In the genomic region with DNA sequence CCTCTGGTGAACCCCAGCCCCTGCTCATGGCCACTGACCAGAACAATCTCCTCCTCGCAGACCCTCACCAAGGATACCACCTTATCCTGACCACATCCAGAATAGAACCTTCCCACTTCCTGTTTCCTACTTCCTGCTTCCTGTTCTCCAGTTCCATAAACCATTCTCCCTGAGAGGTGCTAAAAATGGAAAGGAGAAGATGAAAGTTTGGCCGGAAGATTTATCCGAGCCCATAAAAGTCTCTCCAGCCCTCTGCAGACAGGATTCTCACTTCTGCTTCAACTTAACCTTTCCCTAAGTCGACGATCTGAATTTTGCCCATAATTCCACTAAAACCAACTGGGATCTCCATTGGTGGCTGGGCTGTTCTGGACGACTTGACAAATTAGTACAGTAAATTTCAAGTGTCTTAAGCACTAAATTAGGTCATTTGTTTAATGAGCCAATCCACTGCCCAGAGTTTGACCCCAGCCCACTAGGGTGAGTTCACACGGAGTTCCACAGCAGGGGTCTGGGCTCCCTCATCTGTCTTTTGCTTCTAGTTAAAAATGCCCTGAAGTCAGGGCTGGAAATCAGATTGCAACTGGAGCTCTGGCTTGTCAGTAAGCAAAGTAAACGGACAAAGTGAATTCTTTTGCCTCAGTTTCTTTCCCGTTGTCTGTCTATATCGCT, we compare ENCODE assay signal across 9 mouse cellular contexts.
A peak's percentile ranks its signal among the peaks of the same experiment; 100 is the strongest.
DNase-seq lines count a peak whose midpoint lies in the region; ATAC-seq and TF ChIP-seq lines count a peak whose summit lies in the region.
"Had no signal": no experiment of that assay in that cellular context is flagged by ENCODE, and none has a peak within 500 bp of the region (broad histone marks: within the 10 kb centered on the region; RNA-seq: fewer than 3 reads in every experiment).

No protein-coding gene starts in this region.

- peaks cover 10% of the 10 kb centered on the region; the same call in 1 of the 2 replicates for H3K27me3 ChIP-seq in kidney, embryonic 15.5 days
- H3K27me3 ChIP-seq in forebrain, embryonic 14.5 days (replicated peaks; ENCODE audit: control insufficient read depth, insufficient read depth, low read length), result no peaks in the 10 kb centered on the region
- no peaks in the 10 kb centered on the region for H3K27me3 ChIP-seq in neural tube, embryonic 15.5 days (replicated peaks)

- peak overlapping the region; percentile 16 for H3K4me3 ChIP-seq in kidney, embryonic 15.5 days (replicated peaks)
- H3K4me3 ChIP-seq in forebrain, embryonic 14.5 days (ENCODE audit: low read depth, low read length), result no peak overlapping the region
- H3K4me3 ChIP-seq in neural tube, embryonic 15.5 days (replicated peaks), result peak overlapping the region; percentile 19
- no peak overlapping the region for H3K4me3 ChIP-seq in left cerebral cortex, adult 2 months

- ATAC-seq in kidney, embryonic 15.5 days (replicated peaks; ENCODE audit: low FRiP score), result peak; percentile 27; the same call in 1 of the 2 replicates
- no peak for ATAC-seq in forebrain, embryonic 14.5 days
- ATAC-seq in neural tube, embryonic 15.5 days (ENCODE audit: low FRiP score), result 0 out of 2 replicates have a peak, but pooled peaks have one; percentile 30

- H3K27ac ChIP-seq in kidney, embryonic 15.5 days, result peak overlapping the region; percentile 99
- no peak overlapping the region for H3K27ac ChIP-seq in forebrain, embryonic 14.5 days (ENCODE audit: low read depth, low read length)
- H3K27ac ChIP-seq in neural tube, embryonic 15.5 days (replicated peaks), result peak overlapping the region; percentile 54
- no peak overlapping the region for H3K27ac ChIP-seq in left cerebral cortex, adult 2 months

- no peak for DNase-seq in kidney, adult 18-20 months
- no peak for DNase-seq in forebrain, embryonic 14.5 days (ENCODE audit: low spot score)
- peak; percentile 61 to 76 for DNase-seq in kidney, postnatal 4 days
- DNase-seq in T-cell, adult 2 months (ENCODE audit: low spot score), result no peak
- DNase-seq in frontal cortex, postnatal 10 days (ENCODE audit: low spot score in 2 of 2), result no peak
- DNase-seq in left cerebral cortex, adult 2 months (ENCODE audit: extremely low spot score in 1 of 2, low spot score in 2 of 2), result no peak
- DNase-seq: layer of hippocampus, adult 9-11 months had no signal

- H3K9ac ChIP-seq in kidney, embryonic 15.5 days, result no peak overlapping the region
- no peak overlapping the region for H3K9ac ChIP-seq in forebrain, embryonic 14.5 days (ENCODE audit: low read length)
- H3K9ac ChIP-seq in neural tube, embryonic 15.5 days (replicated peaks), result no peak overlapping the region

- TF ChIP-seq CTCF in left cerebral cortex, adult 2 months (IDR thresholded peaks at IDR 0.05), result no peak

- H3K4me1 ChIP-seq in kidney, embryonic 15.5 days, result peaks cover 85% of the 10 kb centered on the region
- peaks cover 5% of the 10 kb centered on the region for H3K4me1 ChIP-seq in forebrain, embryonic 14.5 days (ENCODE audit: control insufficient read depth, insufficient read depth, low read length)
- peaks cover 38% of the 10 kb centered on the region for H3K4me1 ChIP-seq in neural tube, embryonic 15.5 days

- WGBS in kidney, embryonic 15.5 days, result 7% methylated on average over 10 of the region's 10 CpGs
- WGBS in forebrain, embryonic 14.5 days, result 82% methylated on average over 10 of the region's 10 CpGs
- 36% methylated on average over 10 of the region's 10 CpGs for WGBS in neural tube, embryonic 15.5 days

- no peaks in the 10 kb centered on the region for H3K36me3 ChIP-seq in kidney, embryonic 15.5 days
- H3K36me3 ChIP-seq in forebrain, embryonic 14.5 days (ENCODE audit: control insufficient read depth, insufficient read depth, low read length), result no peaks in the 10 kb centered on the region
- no peaks in the 10 kb centered on the region for H3K36me3 ChIP-seq in neural tube, embryonic 15.5 days

- H3K4me2 ChIP-seq in kidney, embryonic 15.5 days, result peak overlapping the region; percentile 55
- 0 out of 2 replicates have a peak overlapping the region, but pooled peaks have one; percentile 37 for H3K4me2 ChIP-seq in forebrain, embryonic 14.5 days (ENCODE audit: low read length)
- peak overlapping the region; percentile 54 for H3K4me2 ChIP-seq in neural tube, embryonic 15.5 days

- intact Hi-C loops in left cerebral cortex, adult 2 months (cut with DNase I), result no loop called here

- no peaks in the 10 kb centered on the region for H3K9me3 ChIP-seq in kidney, embryonic 15.5 days (replicated peaks)
- no peaks in the 10 kb centered on the region for H3K9me3 ChIP-seq in forebrain, embryonic 14.5 days (replicated peaks; ENCODE audit: control insufficient read depth, low read length)
- no peaks in the 10 kb centered on the region for H3K9me3 ChIP-seq in neural tube, embryonic 15.5 days (replicated peaks)

Comparison
In these comparisons a context has a peak if more than half of its experiments do, and no peak if none do; other contexts are left out.
1. DNase-seq: peak in kidney, postnatal 4 days (2 of 2); none in kidney, adult 18-20 months (single experiment), forebrain, embryonic 14.5 days (single experiment), T-cell, adult 2 months (single experiment), frontal cortex, postnatal 10 days (0 of 2) and left cerebral cortex, adult 2 months (0 of 2).
2. H3K27ac ChIP-seq: peak in kidney, embryonic 15.5 days (single experiment) and neural tube, embryonic 15.5 days (single experiment); none in forebrain, embryonic 14.5 days (single experiment) and left cerebral cortex, adult 2 months (single experiment).
3. H3K4me3 ChIP-seq: peak in kidney, embryonic 15.5 days (single experiment) and neural tube, embryonic 15.5 days (single experiment); none in forebrain, embryonic 14.5 days (single experiment) and left cerebral cortex, adult 2 months (single experiment).
4. Peak in every context shown above with its lines, with median percentiles within 50 percentile points of each other: H3K4me2 ChIP-seq.